Mouse (Mus musculus) heart, embryonic 13.5 days (tissue): ENCODE results near the gene Olfr551. TPM values are rescaled to one million over a fixed set of nuclear protein-coding genes. Genes with fewer than 3 reads are reported as not detected.

Experiments used
- ATAC-seq: fragments of 200-750 bp; cut with Nextera tagmentation; 2 replicates; pipeline ENCODE4 v1.8.0; 2017; ENCODE audit warnings: moderate TSS enrichment; ENCODE audit not compliant: insufficient number of reproducible peaks, low FRiP score, low TSS enrichment; ENCODE audit errors: extremely low read depth
- H3K27ac ChIP-seq: fragments of 300-500 bp; sonication (generic); replicated peaks from 2 replicates; pipeline ENCODE4 v1.5.1; 2015; ENCODE audit warnings: moderate library complexity, mild to moderate bottlenecking, inconsistent platforms
- H3K27me3 ChIP-seq: fragments of 300-500 bp; sonication (generic); replicated peaks from 2 replicates; pipeline ENCODE4 v1.6.1; 2015; ENCODE audit warnings: mild to moderate bottlenecking, inconsistent platforms
- H3K36me3 ChIP-seq: fragments of 300-500 bp; sonication (generic); 2 replicates; pipeline ENCODE4 v1.6.1; 2015; ENCODE audit warnings: mild to moderate bottlenecking, inconsistent platforms
- H3K4me1 ChIP-seq: fragments of 300-500 bp; sonication (generic); 2 replicates; pipeline ENCODE4 v1.6.1; 2015; ENCODE audit warnings: inconsistent platforms
- H3K4me2 ChIP-seq: fragments of 300-500 bp; sonication (generic); 2 replicates; pipeline ENCODE4 v1.6.1; 2015; ENCODE audit warnings: inconsistent platforms, mild to moderate bottlenecking, moderate library complexity
- H3K4me3 ChIP-seq: fragments of 300-500 bp; sonication (generic); 2 replicates; pipeline ENCODE4 v1.5.1; 2015; ENCODE audit warnings: moderate library complexity, mild to moderate bottlenecking, inconsistent platforms
- H3K9ac ChIP-seq: fragments of 300-500 bp; sonication (generic); 2 replicates; pipeline ENCODE4 v1.6.1; 2015; ENCODE audit warnings: inconsistent platforms, mild to moderate bottlenecking, moderate library complexity
- H3K9me3 ChIP-seq: fragments of 300-500 bp; sonication (generic); 2 replicates; pipeline ENCODE4 v1.6.1; 2016; ENCODE audit warnings: inconsistent platforms
- WGBS: fragments of 180-500 bp; shearing (Covaris S2); methylation state at CpG from one replicate; pipeline ENCODE4 v1.1.7; 2015; ENCODE audit warnings: mixed read lengths; 5-methylcytosine and 5-hydroxymethylcytosine counted together
- polyA plus RNA-seq: library from polyadenylated mRNA; unstranded; fragments of >200 nt; fragmentation: Nextera tagmentation; extraction: Ambion mirVana; gene quantifications from 2 replicates; pipeline ENCODE4 v1.2.1, GENCODE M21; 2015

The Olfr551 gene
- polyA plus RNA-seq, 1 experiment from 2014 or later: not detected

DNA sequence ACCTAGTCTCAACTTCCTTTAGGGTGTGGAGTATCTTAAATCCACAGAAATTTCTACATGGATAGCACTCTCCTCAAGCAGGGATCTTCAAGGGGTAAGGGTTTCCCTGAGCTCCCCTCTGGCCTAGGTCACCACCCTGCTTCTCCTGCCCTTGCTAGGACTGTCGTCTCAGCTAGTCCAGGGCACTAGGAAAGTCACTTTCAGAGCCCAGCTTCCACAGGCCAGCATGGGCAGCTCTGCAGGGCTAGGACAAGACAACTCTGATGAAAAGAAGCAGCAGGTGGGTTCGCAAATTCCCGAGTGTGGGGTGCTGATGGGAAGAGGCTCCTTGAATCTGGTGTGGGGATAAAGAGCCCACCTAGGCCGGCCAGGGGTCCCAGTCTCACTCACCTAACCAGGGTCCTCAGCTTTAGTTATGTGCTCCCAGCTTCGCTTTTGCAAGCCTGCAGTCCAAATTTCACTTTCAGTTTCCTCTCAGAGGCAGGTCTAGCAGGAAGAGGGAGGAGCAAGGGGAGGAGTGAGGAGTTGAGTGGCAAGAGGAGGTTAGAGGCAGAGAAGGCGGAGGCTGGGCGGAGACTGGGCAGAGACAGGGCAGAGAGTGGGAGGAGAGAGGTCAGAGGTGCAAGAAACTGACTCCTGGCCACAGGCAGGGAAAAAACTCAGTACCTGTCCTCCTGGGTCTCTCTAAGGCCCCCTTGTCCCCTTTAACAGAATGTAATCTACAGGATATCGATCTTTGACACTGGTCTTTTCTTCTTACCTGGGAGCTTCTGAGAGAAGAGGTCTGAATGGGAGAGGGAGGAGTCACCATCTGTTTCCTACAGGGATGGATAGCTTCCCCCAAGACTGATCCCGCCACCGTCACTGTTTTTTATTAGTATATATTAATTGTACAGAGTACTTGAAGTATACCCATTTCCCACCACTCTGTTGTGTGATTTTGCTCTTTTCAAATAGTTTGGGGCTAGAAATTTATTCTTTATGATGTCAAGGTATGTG is 26.4 kb downstream of the Olfr551 start, which contains the start of gene Trim21:
Gene Trim21 (minus strand): TSS at position 488 of the 999 bp plus-strand sequence.
- Histone ChIP-seq H3K4me3 (peak within 1 kb of the TSS; percentile 64), H3K9me3 (no peaks in the 10 kb centered on the region), H3K27me3 (no peaks in the 10 kb centered on the region), H3K9ac (peak within 1 kb of the TSS; percentile 83), H3K27ac (0 out of 2 replicates have a peak within 1 kb of the TSS, but pooled peaks have one; percentile 14), H3K36me3 (peaks cover 1% of the 10 kb centered on the region; the same call in 1 of the 2 replicates), H3K4me1 (peaks cover 8% of the 10 kb centered on the region), H3K4me2 (peak within 1 kb of the TSS; percentile 81)
- 21% methylated on average over 10 of the region's 10 CpGs for WGBS
- ATAC-seq: peak; percentile 82; the same call in 1 of the 2 replicates

DNA sequence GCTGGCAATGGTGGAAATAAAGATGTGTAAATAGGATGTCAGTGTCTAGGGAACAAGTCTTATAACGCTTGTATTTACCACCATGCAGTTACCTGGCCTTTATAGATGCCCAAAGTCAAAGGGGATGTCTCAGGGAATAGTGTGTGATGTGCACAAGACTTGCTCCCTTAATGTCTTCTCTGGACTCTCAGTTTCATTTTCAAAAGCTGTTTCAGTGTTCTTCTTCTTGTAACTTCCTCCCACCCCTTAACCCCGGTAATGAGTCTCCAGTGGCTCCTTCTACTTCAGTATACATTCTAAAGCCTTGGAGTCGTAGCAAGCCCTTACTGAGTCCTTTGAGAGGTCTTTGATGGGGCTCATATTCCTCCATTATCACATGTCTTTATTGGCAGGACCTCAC is 38.4 kb downstream of the Olfr551 start:
- no peak overlapping the region for H3K27ac ChIP-seq
- H3K4me3 ChIP-seq: no peak overlapping the region
- H3K9me3 ChIP-seq: no peaks in the 10 kb centered on the region
- H3K9ac ChIP-seq: no peak overlapping the region
- WGBS: 74% methylated on average over 3 of the region's 3 CpGs
- no peaks in the 10 kb centered on the region for H3K4me1 ChIP-seq
- no peaks in the 10 kb centered on the region for H3K27me3 ChIP-seq
- H3K36me3 ChIP-seq: no peaks in the 10 kb centered on the region
- no peak overlapping the region for H3K4me2 ChIP-seq
- no peak for ATAC-seq

DNA sequence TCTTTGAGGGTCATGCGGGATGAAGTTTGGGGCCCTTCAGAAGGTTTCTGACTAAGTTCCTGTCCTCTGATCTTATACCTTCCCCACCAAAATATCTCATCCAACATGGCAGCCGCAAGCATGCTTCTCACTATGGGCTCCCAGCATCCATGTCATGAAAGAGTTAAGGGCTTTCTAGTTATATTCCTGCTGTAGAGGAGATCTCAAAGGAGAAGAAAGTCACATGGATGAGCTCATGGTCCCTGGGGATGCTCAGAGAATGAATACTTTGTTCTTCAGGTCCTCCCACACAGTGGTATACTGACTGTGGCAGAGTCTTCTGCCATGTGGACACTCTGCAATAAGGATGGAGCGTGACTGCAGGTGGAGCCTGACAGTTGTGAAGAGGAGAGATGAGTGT is 42.1 kb downstream of the Olfr551 start, which contains the start of gene Olfr549:
Gene Olfr549 (plus strand): TSS at position 301 of the 400 bp plus-strand sequence.
- Histone ChIP-seq H3K27ac (no peak within 1 kb of the TSS), H3K27me3 (no peaks in the 10 kb centered on the region), H3K4me3 (no peak within 1 kb of the TSS), H3K4me1 (no peaks in the 10 kb centered on the region), H3K36me3 (no peaks in the 10 kb centered on the region), H3K9ac (no peak within 1 kb of the TSS), H3K9me3 (no peaks in the 10 kb centered on the region), H3K4me2 (no peak within 1 kb of the TSS)
- WGBS: 83% methylated on average over 3 of the region's 3 CpGs
- ATAC-seq: no peak

DNA sequence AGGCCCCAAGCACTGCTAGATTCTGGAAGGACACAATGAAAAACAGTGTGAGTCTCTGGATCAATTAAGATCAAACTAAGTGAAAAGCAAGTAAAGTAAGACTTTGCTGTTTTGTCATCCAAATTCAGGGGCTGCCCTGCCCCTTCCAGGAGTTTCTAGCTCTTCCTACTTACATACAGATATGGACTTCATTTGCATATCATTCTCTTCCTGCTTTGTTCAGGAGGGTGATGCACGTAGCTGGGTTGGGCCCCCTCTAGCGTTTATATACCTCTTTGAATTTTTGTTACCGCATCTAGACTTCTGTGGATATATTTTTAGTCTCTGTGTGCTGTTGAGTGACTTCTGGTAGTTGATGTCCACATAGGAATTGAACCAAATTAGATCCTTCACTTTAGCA is 50.4 kb downstream of the Olfr551 start:
- Histone ChIP-seq H3K9me3 (no peaks in the 10 kb centered on the region), H3K4me1 (no peaks in the 10 kb centered on the region), H3K27me3 (no peaks in the 10 kb centered on the region), H3K9ac (no peak overlapping the region), H3K4me3 (no peak overlapping the region), H3K4me2 (no peak overlapping the region), H3K36me3 (no peaks in the 10 kb centered on the region), H3K27ac (no peak overlapping the region)
- ATAC-seq: no peak
- WGBS: 37% methylated on average over 3 of the region's 3 CpGs

DNA sequence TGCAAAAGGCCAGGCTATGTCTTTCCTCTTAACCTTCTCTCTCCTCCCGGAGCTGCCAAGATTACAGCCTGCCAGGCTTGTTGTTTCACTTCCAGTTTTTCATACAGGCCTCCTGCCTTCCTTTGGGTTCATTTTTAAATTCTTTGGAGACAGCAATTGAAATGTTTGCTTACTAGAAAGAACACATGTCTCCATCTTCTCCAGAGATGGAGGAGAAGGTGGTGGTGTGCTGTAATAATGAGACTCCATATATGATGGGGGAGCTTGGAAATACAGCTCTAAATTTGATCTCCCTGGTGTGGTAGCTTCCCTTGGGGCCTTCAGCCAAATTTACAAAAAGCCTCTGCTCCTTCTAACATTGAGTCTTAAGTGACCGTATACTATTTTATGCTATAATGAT is 51.1 kb downstream of the Olfr551 start, which contains the start of gene Olfr548-ps1:
Gene Olfr548-ps1 (plus strand): TSS at position 301 of the 400 bp plus-strand sequence.
- H3K4me2 ChIP-seq: no peak within 1 kb of the TSS
- H3K4me3 ChIP-seq: no peak within 1 kb of the TSS
- no peaks in the 10 kb centered on the region for H3K27me3 ChIP-seq
- H3K27ac ChIP-seq: no peak within 1 kb of the TSS
- no peak for ATAC-seq
- H3K9ac ChIP-seq: no peak within 1 kb of the TSS
- no peaks in the 10 kb centered on the region for H3K36me3 ChIP-seq
- H3K4me1 ChIP-seq: no peaks in the 10 kb centered on the region
- no peaks in the 10 kb centered on the region for H3K9me3 ChIP-seq
- WGBS: 73% methylated on average over 2 of the region's 2 CpGs

DNA sequence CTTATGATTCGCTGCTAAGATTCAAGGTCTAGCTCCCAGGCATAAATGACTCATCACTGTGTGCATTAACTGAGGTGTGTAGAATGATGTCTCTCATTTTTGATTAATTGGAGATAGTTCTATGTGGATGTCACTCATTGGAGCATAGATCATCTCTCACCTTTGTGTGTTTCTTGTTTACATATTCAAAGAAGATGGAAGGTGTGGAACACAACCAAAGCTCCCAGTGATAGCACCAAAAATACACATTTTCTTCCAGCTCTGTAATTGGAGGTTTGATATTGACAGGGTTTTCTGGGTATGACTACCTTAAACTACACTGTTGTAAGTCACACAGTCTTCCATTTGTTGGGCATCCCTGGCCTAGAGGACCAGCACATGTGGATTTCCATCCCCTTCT is 57.2 kb downstream of the Olfr551 start, which contains the start of gene Olfr547:
Gene Olfr547 (plus strand): TSS at position 301 of the 400 bp plus-strand sequence.
- H3K9ac ChIP-seq: no peak within 1 kb of the TSS
- ATAC-seq: no peak
- no peaks in the 10 kb centered on the region for H3K27me3 ChIP-seq
- H3K27ac ChIP-seq: no peak within 1 kb of the TSS
- no peaks in the 10 kb centered on the region for H3K36me3 ChIP-seq
- H3K4me2 ChIP-seq: no peak within 1 kb of the TSS
- H3K9me3 ChIP-seq: no peaks in the 10 kb centered on the region
- H3K4me3 ChIP-seq: no peak within 1 kb of the TSS
- H3K4me1 ChIP-seq: no peaks in the 10 kb centered on the region
- WGBS: 62% methylated on average over 1 of the region's 1 CpGs

Other genes starting within 250 kb of the Olfr551 start
- gene Rrm1, start 150.2 kb downstream of the Olfr551 start, polyA plus RNA-seq: 126 and 130 TPM in 2 replicates
- 0.36 TPM in 1 of 2 replicates, not detected in the other for gene Olfr543, start 110.2 kb downstream of the Olfr551 start, polyA plus RNA-seq
- gene Olfr544, start 103.6 kb downstream of the Olfr551 start, polyA plus RNA-seq: not detected in 2 replicates
- gene Olfr545, start 92.3 kb downstream of the Olfr551 start, polyA plus RNA-seq: 0.04 and 0.13 TPM in 2 replicates
- not detected in 2 replicates for gene Olfr547, start 57.1 kb downstream of the Olfr551 start, polyA plus RNA-seq
- not detected in 2 replicates for gene Olfr548-ps1, start 51.0 kb downstream of the Olfr551 start, polyA plus RNA-seq
- gene Olfr549, start 42.0 kb downstream of the Olfr551 start, polyA plus RNA-seq: not detected in 2 replicates
- 0.51 and 0.64 TPM in 2 replicates for gene Trim21, start 26.4 kb downstream of the Olfr551 start, polyA plus RNA-seq
- gene Olfr550, start 20.4 kb downstream of the Olfr551 start, polyA plus RNA-seq: not detected in 2 replicates
- not detected in 2 replicates for gene Olfr552, start 5.9 kb upstream of the Olfr551 start, polyA plus RNA-seq
- not detected in 2 replicates for gene Olfr553, start 26.3 kb upstream of the Olfr551 start, polyA plus RNA-seq
- gene Olfr554, start 46.5 kb upstream of the Olfr551 start, polyA plus RNA-seq: not detected in 2 replicates
- gene Olfr555, start 66.9 kb upstream of the Olfr551 start, polyA plus RNA-seq: not detected in 2 replicates
- not detected in 2 replicates for gene Olfr556, start 73.0 kb upstream of the Olfr551 start, polyA plus RNA-seq
- gene Trim68, start 95.4 kb upstream of the Olfr551 start, polyA plus RNA-seq: 11.3 and 12.1 TPM in 2 replicates
- gene Olfr557, start 104.0 kb upstream of the Olfr551 start, polyA plus RNA-seq: not detected in 2 replicates
- 0.05 TPM in 1 of 2 replicates, not detected in the other for gene Olfr558, start 110.3 kb upstream of the Olfr551 start, polyA plus RNA-seq
- gene Olfr33, start 127.2 kb upstream of the Olfr551 start, polyA plus RNA-seq: not detected in 2 replicates
- gene Olfr559, start 135.6 kb upstream of the Olfr551 start, polyA plus RNA-seq: not detected in 2 replicates
- gene Olfr560, start 167.5 kb upstream of the Olfr551 start, polyA plus RNA-seq: not detected in 2 replicates
- 0.16 TPM in 1 of 2 replicates, not detected in the other for gene Olfr78, start 167.6 kb upstream of the Olfr551 start, polyA plus RNA-seq
- not detected in 2 replicates for gene Olfr561, start 179.3 kb upstream of the Olfr551 start, polyA plus RNA-seq
- gene Olfr564, start 211.6 kb upstream of the Olfr551 start, polyA plus RNA-seq: not detected in 2 replicates